Mouse (Mus musculus) hindbrain, postnatal 0 days (tissue): ENCODE measurements around the gene Eepd1. TPM values are rescaled to one million over a fixed set of nuclear protein-coding genes. Genes with fewer than 3 reads are reported as not detected.

ENCODE experiments used
- ATAC-seq: fragments of 200-750 bp; cut with Nextera tagmentation; 2 replicates; pipeline ENCODE4 v1.8.0; 2017; ENCODE audit warnings: mild to moderate bottlenecking, moderate TSS enrichment, moderate library complexity
- DNase-seq: peaks from one replicate; pipeline ENCODE4 v3.0.0-alpha.2; 2015; ENCODE audit warnings: low spot score
- H3K27ac ChIP-seq: fragments of 300-500 bp; sonication (generic); 2 replicates; pipeline ENCODE4 v1.5.1; 2014; ENCODE audit warnings: mild to moderate bottlenecking
- H3K27me3 ChIP-seq: fragments of 300-500 bp; sonication (generic); 2 replicates; pipeline ENCODE4 v1.6.1; 2014; ENCODE audit warnings: low read length, mixed read lengths; ENCODE audit not compliant: insufficient read depth
- H3K36me3 ChIP-seq: fragments of 300-500 bp; sonication (generic); 2 replicates; pipeline ENCODE4 v1.6.1; 2014; ENCODE audit warnings: low read length, mixed read lengths; ENCODE audit not compliant: insufficient read depth
- H3K4me1 ChIP-seq: fragments of 300-500 bp; sonication (generic); 2 replicates; pipeline ENCODE4 v1.6.1; 2014; ENCODE audit warnings: antibody characterized with exemption, low read length, mixed read lengths; ENCODE audit not compliant: insufficient read depth
- H3K4me2 ChIP-seq: fragments of 300-500 bp; sonication (generic); 2 replicates; pipeline ENCODE4 v1.6.1; 2014; ENCODE audit warnings: low read depth, mild to moderate bottlenecking, low read length, moderate library complexity, mixed read lengths
- H3K4me3 ChIP-seq: fragments of 300-500 bp; sonication (generic); 2 replicates; pipeline ENCODE4 v1.5.1; 2014; ENCODE audit warnings: low read length
- H3K9ac ChIP-seq: fragments of 300-500 bp; sonication (generic); replicated peaks from 2 replicates; pipeline ENCODE4 v1.6.1; 2014; ENCODE audit warnings: mild to moderate bottlenecking, low read length, moderate library complexity, mixed read lengths
- H3K9me3 ChIP-seq: fragments of 300-500 bp; sonication (generic); 2 replicates; pipeline ENCODE4 v1.6.1; 2016; ENCODE audit warnings: low read length, mixed read lengths
- CTCF ChIP-seq: IDR thresholded peaks from 2 replicates; pipeline ENCODE4 v1.5.1; 2016; ENCODE audit warnings: antibody characterized with exemption, control low read depth, low read depth
- WGBS: fragments of 180-500 bp; shearing (Covaris S2); extraction: QIAGEN DNeasy Blood & Tissue Kit; methylation state at CpG from one replicate; pipeline ENCODE4 v1.1.7; 2014; 5-methylcytosine and 5-hydroxymethylcytosine counted together
- polyA plus RNA-seq: library from polyadenylated mRNA; unstranded; fragments of >200 nt; fragmentation: Nextera tagmentation; extraction: Ambion mirVana; gene quantifications from 2 replicates; pipeline ENCODE4 v1.2.1, GENCODE M21; 2015
- total RNA-seq: library from RNA; depleted of rRNA; stranded (reverse); fragments of >200 nt; gene quantifications from 2 replicates; pipeline ENCODE4 v1.2.3, GENCODE M21; 2014

Eepd1 gene
- total and polyA plus RNA-seq, 2 experiments from 2014 or later: 14.5 to 15.8 TPM

- Histone ChIP-seq H3K4me2 (no peak overlapping the region), H3K4me1 (no peaks in the 10 kb centered on the region), H3K4me3 (no peak overlapping the region), H3K27ac (no peak overlapping the region), H3K9me3 (no peaks in the 10 kb centered on the region), H3K36me3 (no peaks in the 10 kb centered on the region), H3K27me3 (no peaks in the 10 kb centered on the region), H3K9ac (no peak overlapping the region)
- ATAC-seq (no peak), DNase-seq (no peak)
- 62% methylated on average over 7 of the region's 7 CpGs for WGBS
- no peak for TF ChIP-seq CTCF
These were observed 46.2 kb downstream of the Eepd1 start for GRCm38 (mm10) chr9:25527359-25528038.

DNA sequence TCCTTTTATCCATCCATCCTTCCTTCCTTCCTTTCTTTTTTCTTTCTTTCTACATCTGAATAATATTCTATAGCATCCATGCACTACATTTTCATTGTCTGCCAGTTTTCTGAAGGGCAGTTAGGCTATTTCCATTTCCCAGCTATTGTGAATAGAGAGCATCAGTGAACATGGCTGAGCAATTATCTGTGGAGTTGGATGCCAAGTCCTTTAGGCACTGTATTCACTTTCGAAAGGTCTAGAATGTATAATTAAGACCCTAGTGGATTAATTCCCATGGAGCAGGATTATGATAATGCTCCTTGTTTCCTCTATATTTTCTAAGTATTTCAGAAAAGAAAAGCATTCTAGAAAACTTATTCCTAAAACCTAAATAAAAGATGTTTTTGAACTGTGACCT is 50.3 kb downstream of the Eepd1 start:
- 39% methylated on average over 1 of the region's 1 CpGs for WGBS
- Histone ChIP-seq H3K4me3 (no peak overlapping the region), H3K4me1 (no peaks in the 10 kb centered on the region), H3K27me3 (no peaks in the 10 kb centered on the region), H3K27ac (no peak overlapping the region), H3K4me2 (no peak overlapping the region), H3K36me3 (no peaks in the 10 kb centered on the region), H3K9me3 (no peaks in the 10 kb centered on the region), H3K9ac (no peak overlapping the region)
- no peak for TF ChIP-seq CTCF
- ATAC-seq: no peak
- no peak for DNase-seq

GRCm38 (mm10) chr9:25532105-25532504 is 50.8 kb downstream of the Eepd1 start:
- H3K4me2 ChIP-seq: no peak overlapping the region
- H3K9ac ChIP-seq: no peak overlapping the region
- no peaks in the 10 kb centered on the region for H3K27me3 ChIP-seq
- ATAC-seq: no peak
- H3K4me3 ChIP-seq: no peak overlapping the region
- no peak for DNase-seq
- no peaks in the 10 kb centered on the region for H3K4me1 ChIP-seq
- no peaks in the 10 kb centered on the region for H3K36me3 ChIP-seq
- 63% methylated on average over 3 of the region's 3 CpGs for WGBS
- H3K9me3 ChIP-seq: no peaks in the 10 kb centered on the region
- no peak overlapping the region for H3K27ac ChIP-seq
- no peak for TF ChIP-seq CTCF

GRCm38 (mm10) chr9:25535487-25535886 is 54.1 kb downstream of the Eepd1 start:
- Histone ChIP-seq H3K4me3 (no peak overlapping the region), H3K9ac (no peak overlapping the region), H3K9me3 (no peaks in the 10 kb centered on the region), H3K36me3 (no peaks in the 10 kb centered on the region), H3K27ac (no peak overlapping the region), H3K4me2 (no peak overlapping the region), H3K4me1 (no peaks in the 10 kb centered on the region), H3K27me3 (no peaks in the 10 kb centered on the region)
- ATAC-seq (no peak), DNase-seq (no peak)
- no peak for TF ChIP-seq CTCF
- 67% methylated on average over 3 of the region's 3 CpGs for WGBS

GRCm38 (mm10) chr9:25539461-25539860 is 58.1 kb downstream of the Eepd1 start:
- no peaks in the 10 kb centered on the region for H3K4me1 ChIP-seq
- no peak overlapping the region for H3K27ac ChIP-seq
- no peaks in the 10 kb centered on the region for H3K27me3 ChIP-seq
- no peak overlapping the region for H3K4me3 ChIP-seq
- DNase-seq: no peak
- H3K4me2 ChIP-seq: no peak overlapping the region
- H3K36me3 ChIP-seq: no peaks in the 10 kb centered on the region
- H3K9me3 ChIP-seq: no peaks in the 10 kb centered on the region
- TF ChIP-seq CTCF: no peak
- ATAC-seq: no peak
- H3K9ac ChIP-seq: no peak overlapping the region
- WGBS: 94% methylated on average over 2 of the region's 2 CpGs

GRCm38 (mm10) chr9:25541355-25541754 is 60.0 kb downstream of the Eepd1 start:
- no peaks in the 10 kb centered on the region for H3K4me1 ChIP-seq
- H3K9ac ChIP-seq: no peak overlapping the region
- no peak overlapping the region for H3K4me3 ChIP-seq
- no peak for TF ChIP-seq CTCF
- no peak overlapping the region for H3K27ac ChIP-seq
- no peaks in the 10 kb centered on the region for H3K36me3 ChIP-seq
- H3K9me3 ChIP-seq: no peaks in the 10 kb centered on the region
- ATAC-seq: peak; percentile 24; the same call in 1 of the 2 replicates
- no peaks in the 10 kb centered on the region for H3K27me3 ChIP-seq
- WGBS: 85% methylated on average over 4 of the region's 4 CpGs
- H3K4me2 ChIP-seq: no peak overlapping the region
- no peak for DNase-seq

- ATAC-seq: no peak
- no peak for DNase-seq
These were observed 63.9 kb downstream of the Eepd1 start for GRCm38 (mm10) chr9:25545212-25545611.

More at GRCm38 (mm10) chr9:25545212-25545611, 63.9 kb downstream of the Eepd1 start:
- H3K36me3 ChIP-seq: no peaks in the 10 kb centered on the region
- H3K27ac ChIP-seq: no peak overlapping the region
- WGBS: 89% methylated on average over 2 of the region's 2 CpGs
- no peak for TF ChIP-seq CTCF
- no peaks in the 10 kb centered on the region for H3K27me3 ChIP-seq
- no peaks in the 10 kb centered on the region for H3K9me3 ChIP-seq
- H3K4me3 ChIP-seq: no peak overlapping the region
- H3K4me2 ChIP-seq: no peak overlapping the region
- no peak overlapping the region for H3K9ac ChIP-seq
- no peaks in the 10 kb centered on the region for H3K4me1 ChIP-seq
